Mouse (Mus musculus): ENCODE results near the gene Desi2. TPM values are rescaled to one million over a fixed set of nuclear protein-coding genes. Genes with fewer than 3 reads are reported as not detected.
A peak's percentile ranks its signal among the peaks of the same experiment; 100 is the strongest.
"Not testable (repeated sequence)": the region's sequence is repeated elsewhere in the genome, so short reads cannot be mapped to it uniquely, and the experiment has no call there.

The Desi2 gene
- polyA plus RNA-seq, 1 experiment from 2014 or later: 20.4 TPM

DNA sequence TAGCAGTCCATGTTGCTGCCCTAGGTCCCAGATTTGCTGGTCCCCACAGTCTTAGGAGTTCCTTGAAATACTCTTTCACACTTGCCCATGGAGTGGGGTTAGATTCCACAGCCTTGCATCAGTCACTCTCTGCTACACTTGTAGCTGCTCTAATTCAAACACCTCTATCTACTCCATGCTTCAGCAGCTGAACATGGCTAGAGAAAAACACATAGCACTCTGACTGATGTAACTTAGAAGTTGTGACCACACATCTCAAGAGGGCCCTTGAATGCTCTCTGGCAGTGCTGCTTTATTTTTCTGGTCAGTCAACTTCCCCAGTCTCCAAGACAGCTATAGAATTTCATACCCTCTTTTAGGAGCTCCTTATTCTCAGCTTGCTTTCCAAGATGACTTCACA lies 22.7 kb downstream of the Desi2 start:
- H3K4me1 ChIP-seq (ENCODE audit: control insufficient read depth, insufficient read depth, low read length): no peaks in the 10 kb centered on the region
- H3K9me3 ChIP-seq (ENCODE audit: control insufficient read depth, low read length): no peaks in the 10 kb centered on the region
- no peaks in the 10 kb centered on the region for H3K36me3 ChIP-seq (ENCODE audit: control insufficient read depth, insufficient read depth, low read length)
- no peaks in the 10 kb centered on the region for H3K27me3 ChIP-seq (replicated peaks; ENCODE audit: control insufficient read depth, insufficient read depth, low read length)
- H3K4me2 ChIP-seq (ENCODE audit: low read depth, low read length): no peak overlapping the region
- no peak for ATAC-seq
- no peak overlapping the region for H3K4me3 ChIP-seq (ENCODE audit: low read length)
- H3K9ac ChIP-seq (ENCODE audit: low read depth, low read length): no peak overlapping the region
- H3K27ac ChIP-seq (ENCODE audit: low read length): no peak overlapping the region

DNA sequence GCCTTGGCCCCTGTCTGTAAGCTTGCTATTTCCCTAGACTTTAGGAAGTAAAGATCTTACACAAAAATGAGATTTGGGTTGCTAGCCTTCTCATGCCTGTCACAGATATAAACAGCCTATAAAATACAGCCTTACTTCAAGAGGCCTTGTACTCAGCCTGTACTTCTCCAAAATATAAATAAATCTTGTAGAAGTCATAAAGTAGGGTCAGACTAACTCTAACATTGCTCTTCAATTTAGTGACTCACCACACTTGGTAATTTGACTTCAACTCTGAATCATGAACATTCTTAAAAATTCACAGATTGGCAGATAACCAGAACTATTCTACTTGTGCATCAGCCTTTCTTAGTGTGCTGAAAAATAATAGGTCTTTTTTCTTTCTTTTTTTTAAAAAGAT lies 29.9 kb downstream of the Desi2 start:
- Histone ChIP-seq H3K9ac (ENCODE audit: low read depth, low read length) (no peak overlapping the region), H3K27me3 (replicated peaks; ENCODE audit: control insufficient read depth, insufficient read depth, low read length) (no peaks in the 10 kb centered on the region), H3K4me1 (ENCODE audit: control insufficient read depth, insufficient read depth, low read length) (peaks cover 6% of the 10 kb centered on the region), H3K36me3 (ENCODE audit: control insufficient read depth, insufficient read depth, low read length) (no peaks in the 10 kb centered on the region), H3K9me3 (ENCODE audit: control insufficient read depth, low read length) (no peaks in the 10 kb centered on the region), H3K27ac (ENCODE audit: low read length) (no peak overlapping the region), H3K4me2 (ENCODE audit: low read depth, low read length) (no peak overlapping the region), H3K4me3 (ENCODE audit: low read length) (no peak overlapping the region)
- ATAC-seq: 0 out of 2 replicates have a peak, but pooled peaks have one; percentile 18

DNA sequence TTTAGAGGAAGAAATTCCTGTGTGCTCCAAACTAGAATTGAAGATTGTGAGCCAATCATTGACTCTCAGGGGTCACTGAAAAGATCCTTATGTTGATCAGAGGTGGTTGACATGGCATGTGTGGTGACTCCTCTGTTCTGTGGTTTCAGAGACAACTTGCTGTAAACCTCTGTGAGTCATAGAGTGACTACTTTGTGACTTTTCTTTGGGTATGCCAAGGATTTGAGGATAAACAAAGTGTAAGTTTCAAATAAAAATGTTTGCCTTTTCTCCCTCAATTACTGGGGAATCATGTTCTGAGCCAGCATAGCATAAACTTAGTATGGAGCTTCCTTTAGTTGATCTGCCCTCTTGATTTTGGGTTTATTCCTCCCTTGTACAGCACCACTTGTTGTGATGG lies 31.1 kb downstream of the Desi2 start:
- H3K27me3 ChIP-seq (replicated peaks; ENCODE audit: control insufficient read depth, insufficient read depth, low read length): no peaks in the 10 kb centered on the region
- no peak overlapping the region for H3K27ac ChIP-seq (ENCODE audit: low read length)
- H3K36me3 ChIP-seq (ENCODE audit: control insufficient read depth, insufficient read depth, low read length): no peaks in the 10 kb centered on the region
- no peaks in the 10 kb centered on the region for H3K9me3 ChIP-seq (ENCODE audit: control insufficient read depth, low read length)
- no peak for ATAC-seq
- peaks cover 6% of the 10 kb centered on the region for H3K4me1 ChIP-seq (ENCODE audit: control insufficient read depth, insufficient read depth, low read length)
- no peak overlapping the region for H3K4me3 ChIP-seq (ENCODE audit: low read length)
- H3K4me2 ChIP-seq (ENCODE audit: low read depth, low read length): no peak overlapping the region
- H3K9ac ChIP-seq (ENCODE audit: low read depth, low read length): no peak overlapping the region

DNA sequence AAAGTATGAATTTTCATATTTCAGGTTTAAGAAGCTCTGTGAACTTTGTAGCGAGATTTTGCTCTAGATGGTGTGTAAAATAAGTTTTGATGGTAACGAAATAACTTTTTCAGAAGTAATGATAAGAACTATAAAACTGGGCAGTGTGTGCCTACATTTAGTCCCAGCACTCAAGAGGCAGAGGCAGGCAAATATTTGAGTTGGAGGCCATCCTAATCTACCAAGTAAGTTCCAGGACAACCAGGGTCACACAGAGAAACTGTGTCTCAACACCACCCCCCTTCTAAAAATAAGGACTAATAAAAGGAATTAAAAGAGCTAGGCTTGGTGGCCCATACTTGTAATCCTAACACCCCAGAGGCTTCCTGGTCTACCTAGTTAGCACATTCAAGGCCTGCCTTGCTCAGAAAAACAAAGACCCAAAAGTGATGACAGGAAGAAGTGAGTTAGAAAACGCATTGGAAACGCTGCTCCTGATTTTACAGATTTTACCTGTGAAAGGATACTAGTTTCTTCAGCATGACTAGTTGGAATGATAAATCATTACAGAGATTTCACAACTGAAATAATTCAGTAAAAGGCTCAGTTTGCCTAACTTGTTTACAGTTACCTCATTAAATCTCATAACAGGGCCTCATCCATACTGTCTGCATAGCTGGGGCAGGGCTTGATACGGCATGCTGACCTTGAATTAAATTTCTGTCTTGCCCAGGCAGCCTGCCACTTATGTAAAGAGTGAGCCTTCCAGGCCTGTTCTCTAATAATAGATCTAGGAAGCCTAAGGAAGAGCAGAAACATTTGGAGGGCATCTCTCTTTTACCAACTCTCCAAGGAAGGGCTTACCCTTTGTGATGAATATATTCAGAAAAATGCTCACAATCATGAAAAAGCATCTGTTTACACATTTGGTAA lies 32.2 kb downstream of the Desi2 start:
- H3K27ac ChIP-seq (ENCODE audit: low read length): no peak overlapping the region
- WGBS: 67% methylated on average over 5 of the region's 5 CpGs
- no peak overlapping the region for H3K9ac ChIP-seq (ENCODE audit: low read depth, low read length)
- no peaks in the 10 kb centered on the region for H3K27me3 ChIP-seq (replicated peaks; ENCODE audit: control insufficient read depth, insufficient read depth, low read length)
- peaks cover 6% of the 10 kb centered on the region for H3K4me1 ChIP-seq (ENCODE audit: control insufficient read depth, insufficient read depth, low read length)
- ATAC-seq: no peak
- H3K4me3 ChIP-seq (ENCODE audit: low read length): no peak overlapping the region
- peaks cover 2% of the 10 kb centered on the region; the same call in 1 of the 2 replicates for H3K36me3 ChIP-seq (ENCODE audit: control insufficient read depth, insufficient read depth, low read length)
- peaks cover 3% of the 10 kb centered on the region; the same call in 1 of the 2 replicates for H3K9me3 ChIP-seq (ENCODE audit: control insufficient read depth, low read length)
- no peak overlapping the region for H3K4me2 ChIP-seq (ENCODE audit: low read depth, low read length)

DNA sequence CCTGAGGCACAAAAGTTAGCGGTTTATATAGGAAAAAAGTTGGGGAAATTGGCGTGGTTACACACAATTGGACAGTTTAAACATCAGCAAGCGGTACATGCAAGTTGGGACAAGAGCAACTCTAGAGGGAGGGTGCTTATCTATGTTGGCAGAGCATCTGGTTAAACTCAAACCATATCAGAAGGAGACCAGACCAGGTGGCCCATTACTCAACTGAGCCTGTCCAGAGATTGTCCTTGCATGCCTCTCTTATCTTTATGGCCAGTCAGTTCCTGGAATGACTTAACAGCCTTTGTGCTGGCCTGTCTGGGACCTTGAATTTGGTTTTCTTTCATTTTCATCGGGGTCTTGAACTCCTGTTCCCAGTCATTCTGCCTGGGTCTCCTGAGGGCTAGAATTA lies 41.7 kb downstream of the Desi2 start:
- H3K27me3 ChIP-seq (replicated peaks; ENCODE audit: control insufficient read depth, insufficient read depth, low read length); ATAC-seq; H3K4me2 ChIP-seq (ENCODE audit: low read depth, low read length); H3K4me1 ChIP-seq (ENCODE audit: control insufficient read depth, insufficient read depth, low read length); H3K27ac ChIP-seq (ENCODE audit: low read length); H3K9ac ChIP-seq (ENCODE audit: low read depth, low read length); H3K4me3 ChIP-seq (ENCODE audit: low read length): not testable (repeated sequence)
- 89% methylated on average over 4 of the region's 4 CpGs for WGBS
- Histone ChIP-seq H3K36me3 (ENCODE audit: control insufficient read depth, insufficient read depth, low read length) (peaks cover 32% of the 10 kb centered on the region), H3K9me3 (ENCODE audit: control insufficient read depth, low read length) (peaks cover 39% of the 10 kb centered on the region)

DNA sequence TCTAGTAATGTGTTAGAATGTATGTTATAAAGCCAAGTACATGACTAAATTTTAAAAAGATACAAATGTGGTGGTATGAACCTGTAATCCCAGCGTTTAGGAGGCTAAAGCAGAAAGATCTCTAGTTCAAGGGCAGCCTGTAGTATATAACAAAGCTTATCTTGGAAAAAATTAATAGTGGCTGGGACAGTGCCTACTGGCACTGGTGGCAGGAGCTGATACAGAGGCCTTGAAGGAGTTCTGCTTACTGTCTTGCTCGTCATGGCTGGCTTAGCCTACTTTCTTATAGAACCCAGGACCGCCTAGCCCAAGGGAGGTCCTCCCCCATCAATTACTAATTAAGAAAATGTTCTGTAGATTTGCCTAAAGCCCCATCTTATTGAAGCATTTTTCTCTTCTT lies 46.9 kb downstream of the Desi2 start:
- Histone ChIP-seq H3K4me2 (ENCODE audit: low read depth, low read length) (no peak overlapping the region), H3K4me1 (ENCODE audit: control insufficient read depth, insufficient read depth, low read length) (no peaks in the 10 kb centered on the region), H3K27me3 (replicated peaks; ENCODE audit: control insufficient read depth, insufficient read depth, low read length) (no peaks in the 10 kb centered on the region), H3K9ac (ENCODE audit: low read depth, low read length) (no peak overlapping the region), H3K27ac (ENCODE audit: low read length) (no peak overlapping the region), H3K4me3 (ENCODE audit: low read length) (no peak overlapping the region), H3K36me3 (ENCODE audit: control insufficient read depth, insufficient read depth, low read length) (peaks cover under 1% of the 10 kb centered on the region; the same call in 1 of the 2 replicates), H3K9me3 (ENCODE audit: control insufficient read depth, low read length) (no peaks in the 10 kb centered on the region)
- 86% methylated on average over 3 of the region's 3 CpGs for WGBS
- no peak for ATAC-seq

DNA sequence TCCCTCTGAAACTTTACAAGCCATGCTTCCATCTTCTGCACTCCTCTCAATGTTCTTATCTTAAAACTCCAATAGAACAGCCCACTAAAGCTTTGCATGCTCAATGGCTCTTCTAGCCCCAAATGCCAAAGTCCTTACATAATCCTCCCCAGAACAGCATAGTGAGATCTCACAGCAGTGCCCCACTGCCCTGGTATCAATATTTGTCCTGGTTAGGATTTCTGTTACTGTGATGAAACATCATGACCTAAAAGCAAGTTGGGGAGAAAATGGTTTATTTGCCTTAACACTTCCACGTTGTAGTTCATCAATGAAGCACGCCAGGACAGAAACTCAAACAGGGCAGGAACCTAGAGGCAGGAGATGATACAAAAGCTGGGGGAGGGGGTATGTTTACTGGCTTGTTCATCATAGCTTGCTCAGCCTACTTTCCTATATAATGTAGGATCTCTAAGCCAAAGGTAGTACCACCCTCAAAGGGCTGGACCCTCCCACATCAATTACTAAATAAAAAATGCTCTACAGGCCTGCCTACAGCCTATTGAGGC lies 48.8 kb downstream of the Desi2 start:
- no peak for ATAC-seq
- Histone ChIP-seq H3K4me3 (ENCODE audit: low read length) (no peak overlapping the region), H3K27me3 (replicated peaks; ENCODE audit: control insufficient read depth, insufficient read depth, low read length) (no peaks in the 10 kb centered on the region), H3K27ac (ENCODE audit: low read length) (no peak overlapping the region), H3K36me3 (ENCODE audit: control insufficient read depth, insufficient read depth, low read length) (no peaks in the 10 kb centered on the region), H3K9me3 (ENCODE audit: control insufficient read depth, low read length) (no peaks in the 10 kb centered on the region), H3K4me2 (ENCODE audit: low read depth, low read length) (no peak overlapping the region), H3K9ac (ENCODE audit: low read depth, low read length) (no peak overlapping the region), H3K4me1 (ENCODE audit: control insufficient read depth, insufficient read depth, low read length) (no peaks in the 10 kb centered on the region)
- WGBS: 59% methylated on average over 2 of the region's 2 CpGs

DNA sequence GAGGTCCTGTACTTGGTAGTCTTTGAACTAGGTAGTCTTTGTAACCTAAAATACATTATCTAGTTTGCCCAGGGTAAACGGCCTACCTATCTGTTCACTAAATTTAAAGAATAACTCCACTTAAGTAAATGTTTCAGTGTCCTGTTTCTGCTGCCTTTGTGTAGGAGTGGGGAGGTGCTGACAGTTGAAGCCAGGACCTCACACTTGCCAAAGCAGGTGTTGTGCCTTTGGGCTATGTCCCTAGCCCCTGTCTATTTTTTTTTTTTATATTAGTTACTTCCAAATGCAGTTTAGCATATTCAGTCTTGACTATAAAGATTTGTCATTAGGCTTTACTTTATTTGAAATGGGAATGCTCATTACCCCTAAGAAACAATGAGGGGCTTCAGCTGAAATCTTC lies 51.5 kb downstream of the Desi2 start:
- Histone ChIP-seq H3K4me1 (ENCODE audit: control insufficient read depth, insufficient read depth, low read length) (no peaks in the 10 kb centered on the region), H3K9me3 (ENCODE audit: control insufficient read depth, low read length) (no peaks in the 10 kb centered on the region)
- no peak for ATAC-seq

DNA sequence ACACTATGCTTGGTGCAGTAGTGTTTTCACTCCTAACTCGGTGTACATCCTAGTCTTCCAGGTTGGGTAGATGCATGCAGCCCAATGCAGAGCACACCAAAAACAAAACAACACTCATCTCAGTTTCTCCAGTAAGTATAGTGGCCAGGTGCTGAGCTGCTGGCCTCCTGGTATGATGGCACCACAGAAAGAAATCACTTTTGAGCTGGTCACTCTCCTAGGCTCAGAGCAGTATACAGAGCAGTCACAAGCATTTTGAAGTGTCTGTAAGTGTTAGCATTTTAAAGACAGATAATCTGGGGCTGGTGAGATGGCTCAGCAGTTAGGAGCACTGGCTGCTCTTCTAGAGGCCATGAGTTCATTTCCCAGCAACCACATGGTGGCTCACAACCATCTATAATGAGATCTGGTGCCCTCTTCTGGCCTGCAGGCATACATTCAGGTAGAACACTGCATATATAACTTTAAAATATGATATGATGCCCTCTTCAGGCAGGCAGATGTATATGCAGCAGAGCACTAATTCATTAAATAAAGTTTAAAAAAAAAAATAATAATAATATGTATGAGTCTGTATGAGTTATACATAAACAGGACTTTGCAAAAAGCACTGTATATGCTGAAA lies 54.8 kb downstream of the Desi2 start:
- no peaks in the 10 kb centered on the region for H3K9me3 ChIP-seq (ENCODE audit: control insufficient read depth, low read length)
- no peak for ATAC-seq
- no peak overlapping the region for H3K27ac ChIP-seq (ENCODE audit: low read length)
- H3K36me3 ChIP-seq (ENCODE audit: control insufficient read depth, insufficient read depth, low read length): 0 out of 2 replicates have a peak, but pooled peaks cover 4% of the 10 kb centered on the region
- H3K4me1 ChIP-seq (ENCODE audit: control insufficient read depth, insufficient read depth, low read length): no peaks in the 10 kb centered on the region
- no peaks in the 10 kb centered on the region for H3K27me3 ChIP-seq (replicated peaks; ENCODE audit: control insufficient read depth, insufficient read depth, low read length)
- H3K4me3 ChIP-seq (ENCODE audit: low read length): no peak overlapping the region
- H3K4me2 ChIP-seq (ENCODE audit: low read depth, low read length): no peak overlapping the region
- 100% methylated on average over 1 of the region's 1 CpGs for WGBS
- no peak overlapping the region for H3K9ac ChIP-seq (ENCODE audit: low read depth, low read length)

More for the DNA sequence above, 51.5 kb downstream of the Desi2 start:
- no peak overlapping the region for H3K9ac ChIP-seq (ENCODE audit: low read depth, low read length)
- no peak overlapping the region for H3K4me3 ChIP-seq (ENCODE audit: low read length)
- WGBS: 83% methylated on average over 1 of the region's 1 CpGs
- H3K36me3 ChIP-seq (ENCODE audit: control insufficient read depth, insufficient read depth, low read length): 0 out of 2 replicates have a peak, but pooled peaks cover 4% of the 10 kb centered on the region
- H3K27me3 ChIP-seq (replicated peaks; ENCODE audit: control insufficient read depth, insufficient read depth, low read length): no peaks in the 10 kb centered on the region
- no peak overlapping the region for H3K4me2 ChIP-seq (ENCODE audit: low read depth, low read length)
- no peak overlapping the region for H3K27ac ChIP-seq (ENCODE audit: low read length)
